Mouse (Mus musculus) midbrain, embryonic 15.5 days (tissue): ENCODE results near the gene Hoxb9. TPM values are rescaled to one million over a fixed set of nuclear protein-coding genes. Genes with fewer than 3 reads are reported as not detected.

Source experiments
- microRNA counts: library from miRNA; unstranded; fragments of <30 nt; microRNA quantifications from one replicate; lab custom pipeline; 2016
- microRNA-seq: library from miRNA; unstranded; fragments of <30 nt; microRNA quantifications from one replicate; pipeline ENCODE4, GENCODE M21; 2016
- polyA plus RNA-seq: library from polyadenylated mRNA; unstranded; fragments of >200 nt; fragmentation: Nextera tagmentation; extraction: Ambion mirVana; gene quantifications from 2 replicates; pipeline ENCODE4 v1.2.1, GENCODE M21; 2015

Gene Hoxb9
- polyA plus RNA-seq, 1 experiment from 2014 or later = not detected

MicroRNA genes within 50 kb of the gene (microRNA counts, 519-probe panel; counts per million panel counts)
- microRNA mmu-miR-10a (lab: Ali Mortazavi, UCI) (2,101 counts per million, percentile 22 among the panel's probes with 10 or more counts), microRNA mmu-miR-196a (lab: Ali Mortazavi, UCI) (not detected)

Small RNAs within 50 kb of the gene (microRNA-seq; reads per million reads assigned to microRNA genes)
- gene Mir10a (970 reads per million, percentile 80 among the genes with 10 or more reads in this experiment), gene Mir196a-1 (not detected)

Other genes with a start within 250 kb of the Hoxb9 start
- not detected in 2 replicates for gene Gip, start 246.9 kb upstream of the Hoxb9 start, polyA plus RNA-seq
- gene Snf8, start 236.6 kb upstream of the Hoxb9 start, polyA plus RNA-seq = 137 TPM in 2 replicates
- gene Ube2z, start 206.1 kb upstream of the Hoxb9 start, polyA plus RNA-seq = 41.4 and 44.0 TPM in 2 replicates
- gene Atp5g1, start 195.8 kb upstream of the Hoxb9 start, polyA plus RNA-seq = 546 and 607 TPM in 2 replicates
- not detected in 2 replicates for gene Calcoco2, start 159.5 kb upstream of the Hoxb9 start, polyA plus RNA-seq
- 0.14 and 0.26 TPM in 2 replicates for gene Ttll6, start 137.7 kb upstream of the Hoxb9 start, polyA plus RNA-seq
- gene Hoxb13, start 77.1 kb upstream of the Hoxb9 start, polyA plus RNA-seq = not detected in 2 replicates
- gene Hoxb8, start 10.4 kb downstream of the Hoxb9 start, polyA plus RNA-seq = not detected in 2 replicates
- not detected in 2 replicates for gene Hoxb7, start 15.2 kb downstream of the Hoxb9 start, polyA plus RNA-seq
- gene Hoxb6, start 21.0 kb downstream of the Hoxb9 start, polyA plus RNA-seq = 0.13 and 0.34 TPM in 2 replicates
- 0.09 and 0.70 TPM in 2 replicates for gene Hoxb5, start 31.9 kb downstream of the Hoxb9 start, polyA plus RNA-seq
- gene Hoxb4, start 46.8 kb downstream of the Hoxb9 start, polyA plus RNA-seq = not detected in 2 replicates
- 0.15 TPM in 1 of 2 replicates, not detected in the other for gene Hoxb3, start 51.9 kb downstream of the Hoxb9 start, polyA plus RNA-seq
- 0.17 and 0.32 TPM in 2 replicates for gene Hoxb2, start 79.1 kb downstream of the Hoxb9 start, polyA plus RNA-seq
- not detected in 2 replicates for gene Hoxb1, start 94.3 kb downstream of the Hoxb9 start, polyA plus RNA-seq
- 3.0 and 3.8 TPM in 2 replicates for gene Skap1, start 193.1 kb downstream of the Hoxb9 start, polyA plus RNA-seq